Mouse (Mus musculus) heart, embryonic 10.5 days (tissue): ENCODE results near the gene Prr5l. TPM values are rescaled to one million over a fixed set of nuclear protein-coding genes. Genes with fewer than 3 reads are reported as not detected.

Source experiments
- DNase-seq: peaks from one replicate; pipeline ENCODE4 v3.0.0-alpha.2; 2017; ENCODE audit warnings: low spot score
- H3K27ac ChIP-seq: fragments of 300-500 bp; sonication (generic); 2 replicates; pipeline ENCODE4 v1.5.1; 2016; ENCODE audit warnings: mild to moderate bottlenecking
- H3K27me3 ChIP-seq: fragments of 300-500 bp; sonication (generic); 2 replicates; pipeline ENCODE4 v1.6.1; 2016; ENCODE audit warnings: mild to moderate bottlenecking; ENCODE audit not compliant: poor library complexity, insufficient read depth, severe bottlenecking
- H3K36me3 ChIP-seq: fragments of 300-500 bp; sonication (generic); 2 replicates; pipeline ENCODE4 v1.6.1; 2016; ENCODE audit warnings: mild to moderate bottlenecking, moderate library complexity
- H3K4me1 ChIP-seq: fragments of 300-500 bp; sonication (generic); 2 replicates; pipeline ENCODE4 v1.6.1; 2016; ENCODE audit warnings: mild to moderate bottlenecking
- H3K4me3 ChIP-seq: fragments of 300-500 bp; sonication (generic); 2 replicates; pipeline ENCODE4 v1.5.1; 2016; ENCODE audit warnings: mild to moderate bottlenecking, moderate library complexity
- H3K9me3 ChIP-seq: fragments of 300-500 bp; sonication (generic); 2 replicates; pipeline ENCODE4 v1.6.1; 2016; ENCODE audit warnings: mild to moderate bottlenecking, moderate library complexity
- WGBS: fragments of 180-500 bp; shearing (Covaris S2); methylation state at CpG from one replicate; pipeline ENCODE4 v1.1.7; 2016; 5-methylcytosine and 5-hydroxymethylcytosine counted together
- polyA plus RNA-seq: library from polyadenylated mRNA; unstranded; fragments of >200 nt; fragmentation: Nextera tagmentation; extraction: Ambion mirVana; gene quantifications from 2 replicates; pipeline ENCODE4 v1.2.1, GENCODE M21; 2016

Prr5l gene
- polyA plus RNA-seq, 1 experiment from 2014 or later, result 15.1 TPM

GRCm38 (mm10) chr2:101717162-101717561, 165.7 kb downstream of the Prr5l start:
- 94% methylated on average over 13 of the region's 13 CpGs for WGBS
- Histone ChIP-seq H3K4me1 (peaks cover 7% of the 10 kb centered on the region), H3K4me3 (no peak overlapping the region), H3K9me3 (no peaks in the 10 kb centered on the region), H3K36me3 (peaks cover 25% of the 10 kb centered on the region), H3K27ac (no peak overlapping the region), H3K27me3 (0 out of 2 replicates have a peak, but pooled peaks cover 5% of the 10 kb centered on the region)
- no peak for DNase-seq

DNA sequence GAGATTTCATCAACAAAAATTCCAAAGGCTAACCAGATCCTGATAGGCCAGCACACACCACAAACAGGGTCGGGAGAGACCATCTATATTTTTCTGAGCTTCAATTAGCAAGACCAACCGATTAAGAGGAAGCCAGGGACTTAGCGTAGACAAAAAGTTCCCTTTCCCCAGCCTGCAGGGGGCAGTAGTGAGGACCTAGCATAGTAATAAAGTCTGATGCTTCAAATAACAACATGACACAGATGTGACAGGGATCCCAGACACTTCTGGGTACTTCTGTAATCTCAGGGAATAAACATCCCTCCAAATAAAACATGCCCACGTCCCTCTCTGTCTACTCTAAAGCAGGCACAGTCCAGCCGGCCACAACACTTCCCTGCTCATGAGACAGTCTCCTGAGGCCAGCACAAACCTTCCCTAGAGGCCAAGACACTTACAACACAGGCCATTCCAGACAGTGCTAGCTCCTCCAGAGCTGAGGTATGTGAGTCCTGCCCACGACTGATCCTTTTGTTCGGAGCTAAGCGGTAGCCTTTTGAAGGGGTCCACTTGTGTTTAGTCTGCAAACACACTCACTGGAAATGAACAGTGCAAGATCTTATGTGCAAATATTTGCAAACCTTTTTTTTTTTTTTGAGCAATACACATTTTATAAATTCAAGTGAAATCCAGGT, 167.0 kb downstream of the Prr5l start:
- H3K36me3 ChIP-seq, result peaks cover 22% of the 10 kb centered on the region
- no peak overlapping the region for H3K4me3 ChIP-seq
- 0 out of 2 replicates have a peak, but pooled peaks cover 5% of the 10 kb centered on the region for H3K27me3 ChIP-seq
- DNase-seq, result no peak
- no peak overlapping the region for H3K27ac ChIP-seq
- peaks cover 14% of the 10 kb centered on the region for H3K4me1 ChIP-seq
- WGBS, result 78% methylated on average over 8 of the region's 8 CpGs
- no peaks in the 10 kb centered on the region for H3K9me3 ChIP-seq

DNA sequence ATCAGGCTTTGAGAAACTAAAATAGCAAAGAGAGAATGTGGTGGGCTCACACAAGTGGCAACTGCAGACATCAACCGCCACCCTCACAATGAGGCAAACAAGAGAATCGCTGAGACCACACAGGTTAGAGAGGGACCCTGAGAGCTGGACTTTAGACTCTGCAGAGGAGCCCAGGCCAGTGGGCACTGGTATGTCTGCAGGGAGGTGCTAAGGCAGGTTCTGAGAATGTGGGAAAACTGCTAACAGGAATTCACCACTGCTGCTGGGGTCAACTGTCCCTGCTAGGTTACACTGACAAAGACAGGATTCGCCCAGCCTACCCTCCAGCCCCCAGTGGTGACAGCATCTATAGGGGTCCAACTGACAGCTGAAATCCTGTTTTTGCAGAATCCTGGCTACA, 171.2 kb downstream of the Prr5l start:
- H3K4me3 ChIP-seq, result no peak overlapping the region
- 0 out of 2 replicates have a peak, but pooled peaks cover under 1% of the 10 kb centered on the region for H3K27me3 ChIP-seq
- WGBS, result 61% methylated on average over 3 of the region's 3 CpGs
- DNase-seq, result no peak
- H3K27ac ChIP-seq, result no peak overlapping the region
- H3K9me3 ChIP-seq, result no peaks in the 10 kb centered on the region
- H3K36me3 ChIP-seq, result peaks cover 7% of the 10 kb centered on the region
- H3K4me1 ChIP-seq, result peaks cover 20% of the 10 kb centered on the region

DNA sequence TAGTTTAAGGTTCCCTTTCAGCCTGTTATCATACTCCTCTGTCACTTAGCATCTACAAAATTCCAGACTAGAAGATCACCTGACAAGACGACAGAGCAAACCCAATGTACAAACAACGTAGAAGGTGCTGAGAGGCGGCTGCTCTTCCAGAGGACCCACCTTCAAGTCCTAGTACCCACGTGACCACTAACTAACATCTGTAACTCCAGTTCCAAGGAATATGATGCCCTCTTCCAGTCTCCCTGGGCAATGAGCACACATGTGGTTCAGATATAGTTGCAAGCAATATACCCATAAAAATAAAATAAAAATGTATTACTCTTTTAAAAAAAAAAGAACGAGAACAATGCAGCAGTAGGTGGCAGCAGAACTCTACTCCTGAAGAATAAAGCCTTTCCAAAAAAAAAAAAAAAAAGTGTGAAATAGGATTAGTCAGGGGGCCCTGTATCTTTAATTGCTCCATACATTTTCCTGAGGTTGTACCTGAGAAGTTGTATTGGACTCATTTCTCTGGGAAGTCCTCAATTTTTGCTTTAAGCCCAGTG, 176.8 kb downstream of the Prr5l start:
- no peaks in the 10 kb centered on the region for H3K27me3 ChIP-seq
- WGBS, result 45% methylated on average over 5 of the region's 5 CpGs
- H3K36me3 ChIP-seq, result 0 out of 2 replicates have a peak, but pooled peaks cover under 1% of the 10 kb centered on the region
- H3K4me3 ChIP-seq, result no peak overlapping the region
- no peak overlapping the region for H3K27ac ChIP-seq
- H3K4me1 ChIP-seq, result peaks cover 8% of the 10 kb centered on the region
- no peak for DNase-seq
- H3K9me3 ChIP-seq, result no peaks in the 10 kb centered on the region

- H3K9me3 ChIP-seq, result no peaks in the 10 kb centered on the region
- no peak for DNase-seq
- H3K36me3 ChIP-seq, result peaks cover 38% of the 10 kb centered on the region
- H3K4me3 ChIP-seq, result no peak overlapping the region
- 84% methylated on average over 4 of the region's 4 CpGs for WGBS
- H3K27ac ChIP-seq, result no peak overlapping the region
- no peaks in the 10 kb centered on the region for H3K4me1 ChIP-seq
- H3K27me3 ChIP-seq, result no peaks in the 10 kb centered on the region
Measured at GRCm38 (mm10) chr2:101699284-101699683, 183.5 kb downstream of the Prr5l start.

GRCm38 (mm10) chr2:101695584-101695983, 187.2 kb downstream of the Prr5l start:
- WGBS, result 94% methylated on average over 7 of the region's 7 CpGs
- Histone ChIP-seq H3K27me3 (no peaks in the 10 kb centered on the region), H3K27ac (no peak overlapping the region), H3K4me3 (no peak overlapping the region), H3K36me3 (peaks cover 60% of the 10 kb centered on the region), H3K9me3 (no peaks in the 10 kb centered on the region), H3K4me1 (no peaks in the 10 kb centered on the region)
- no peak for DNase-seq

- 67% methylated on average over 5 of the region's 5 CpGs for WGBS
- Histone ChIP-seq H3K36me3 (peaks cover 68% of the 10 kb centered on the region), H3K4me3 (no peak overlapping the region), H3K9me3 (no peaks in the 10 kb centered on the region), H3K27me3 (no peaks in the 10 kb centered on the region), H3K27ac (no peak overlapping the region), H3K4me1 (no peaks in the 10 kb centered on the region)
- no peak for DNase-seq
Measured at GRCm38 (mm10) chr2:101693577-101694215, 189.1 kb downstream of the Prr5l start.

- Histone ChIP-seq H3K4me3 (no peak overlapping the region), H3K36me3 (peaks cover 66% of the 10 kb centered on the region), H3K9me3 (no peaks in the 10 kb centered on the region), H3K27me3 (no peaks in the 10 kb centered on the region), H3K4me1 (no peaks in the 10 kb centered on the region), H3K27ac (no peak overlapping the region)
- no peak for DNase-seq
- 71% methylated on average over 4 of the region's 4 CpGs for WGBS
Measured at GRCm38 (mm10) chr2:101693043-101693442, 189.8 kb downstream of the Prr5l start.

GRCm38 (mm10) chr2:101690252-101690827, 192.5 kb downstream of the Prr5l start:
- Histone ChIP-seq H3K4me3 (no peak overlapping the region), H3K27me3 (no peaks in the 10 kb centered on the region), H3K36me3 (peaks cover 65% of the 10 kb centered on the region), H3K4me1 (no peaks in the 10 kb centered on the region), H3K27ac (no peak overlapping the region), H3K9me3 (no peaks in the 10 kb centered on the region)
- DNase-seq, result no peak
- WGBS, result 91% methylated on average over 9 of the region's 9 CpGs

DNA sequence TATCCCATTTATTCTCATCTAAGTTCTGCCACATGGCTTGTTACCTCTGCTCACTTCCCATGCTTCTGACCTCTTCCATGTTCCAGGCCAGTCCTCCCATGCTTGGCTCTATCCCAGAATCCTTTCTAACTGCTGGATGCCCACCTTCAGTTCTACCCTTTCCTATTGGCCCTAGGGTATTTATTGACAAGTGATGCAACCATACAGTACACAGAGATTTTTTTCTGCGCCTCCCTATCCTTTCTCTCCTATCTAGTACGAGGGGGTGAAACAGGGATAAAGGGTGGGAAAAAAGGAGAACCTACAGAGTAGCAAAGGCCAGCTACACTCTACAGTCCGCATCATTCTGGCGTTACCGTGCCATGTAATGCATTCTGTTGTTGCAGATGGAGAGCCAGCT, 194.8 kb downstream of the Prr5l start:
- Histone ChIP-seq H3K4me3 (no peak overlapping the region), H3K27ac (no peak overlapping the region), H3K36me3 (peaks cover 68% of the 10 kb centered on the region), H3K9me3 (no peaks in the 10 kb centered on the region), H3K27me3 (no peaks in the 10 kb centered on the region), H3K4me1 (no peaks in the 10 kb centered on the region)
- WGBS, result 93% methylated on average over 5 of the region's 5 CpGs
- no peak for DNase-seq

DNA sequence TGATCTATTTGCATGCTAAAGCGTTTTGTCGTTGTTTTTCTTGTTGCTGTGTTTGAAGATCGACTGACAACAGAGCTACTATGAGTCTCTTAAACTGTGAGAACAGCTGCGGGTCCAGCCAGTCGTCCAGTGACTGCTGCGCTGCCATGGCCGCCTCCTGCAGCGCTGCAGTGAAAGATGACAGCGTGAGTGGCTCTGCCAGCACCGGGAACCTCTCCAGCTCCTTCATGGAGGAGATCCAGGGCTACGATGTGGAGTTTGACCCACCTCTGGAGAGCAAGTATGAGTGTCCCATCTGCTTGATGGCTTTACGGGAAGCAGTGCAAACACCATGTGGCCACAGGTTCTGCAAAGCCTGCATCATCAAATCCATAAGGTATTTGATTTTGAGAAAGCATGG, 198.4 kb downstream of the Prr5l start:
- H3K27me3 ChIP-seq, result no peaks in the 10 kb centered on the region
- H3K4me1 ChIP-seq, result peaks cover 2% of the 10 kb centered on the region
- no peak for DNase-seq
- WGBS, result 91% methylated on average over 12 of the region's 12 CpGs
- no peak overlapping the region for H3K4me3 ChIP-seq
- H3K36me3 ChIP-seq, result peaks cover 38% of the 10 kb centered on the region
- H3K9me3 ChIP-seq, result no peaks in the 10 kb centered on the region
- H3K27ac ChIP-seq, result no peak overlapping the region

- H3K4me1 ChIP-seq, result peaks cover 5% of the 10 kb centered on the region
- H3K36me3 ChIP-seq, result 0 out of 2 replicates have a peak, but pooled peaks cover under 1% of the 10 kb centered on the region
- no peak overlapping the region for H3K27ac ChIP-seq
- H3K9me3 ChIP-seq, result no peaks in the 10 kb centered on the region
- WGBS, result 7% methylated on average over 15 of the region's 15 CpGs
- no peaks in the 10 kb centered on the region for H3K27me3 ChIP-seq
- no peak for DNase-seq
- H3K4me3 ChIP-seq, result peak overlapping the region; percentile 99
Measured at GRCm38 (mm10) chr2:101679164-101679784, 203.6 kb downstream of the Prr5l start.
